Mouse (Mus musculus) ES-Bruce4 (cell line): Measurements from ENCODE around the gene 3110082I17Rik. TPM values are rescaled to one million over a fixed set of nuclear protein-coding genes. Genes with fewer than 3 reads are reported as not detected.

ENCODE experiments used
- H3K27ac ChIP-seq: 2 replicates; pipeline ENCODE4 v1.5.1; 2012; ENCODE audit warnings: low read length, inconsistent platforms; ENCODE audit not compliant: insufficient read depth
- H3K27me3 ChIP-seq: 2 replicates; pipeline ENCODE4 v1.6.1; 2012; ENCODE audit warnings: mild to moderate bottlenecking, low read length, inconsistent platforms; ENCODE audit not compliant: control insufficient read depth, poor library complexity, insufficient read depth, severe bottlenecking
- H3K36me3 ChIP-seq: 2 replicates; pipeline ENCODE4 v1.6.1; 2012; ENCODE audit warnings: inconsistent platforms, mild to moderate bottlenecking, low read length, moderate library complexity; ENCODE audit not compliant: control insufficient read depth, poor library complexity, insufficient read depth, severe bottlenecking
- H3K4me1 ChIP-seq: one replicate; pipeline ENCODE4 v1.8.1; 2011; ENCODE audit warnings: low read length; ENCODE audit not compliant: control insufficient read depth, insufficient read depth
- H3K4me3 ChIP-seq: 2 replicates; pipeline ENCODE4 v1.5.1; 2011; ENCODE audit warnings: low read depth, mild to moderate bottlenecking, low read length
- H3K9ac ChIP-seq: 2 replicates; pipeline ENCODE4 v1.6.1; 2012; ENCODE audit warnings: low read depth, mild to moderate bottlenecking, inconsistent platforms; ENCODE audit not compliant: poor library complexity, severe bottlenecking
- H3K9me3 ChIP-seq: replicated peaks from 2 replicates; pipeline ENCODE4 v1.6.1; 2012; ENCODE audit warnings: mild to moderate bottlenecking, low read length, inconsistent platforms; ENCODE audit not compliant: control insufficient read depth, poor library complexity, insufficient read depth, severe bottlenecking
- CTCF ChIP-seq: IDR thresholded peaks from one replicate; pipeline ENCODE4 v1.8.1; 2011; ENCODE audit warnings: low read depth, low read length
- EP300 ChIP-seq: IDR thresholded peaks from 2 replicates; pipeline ENCODE4 v1.6.1; 2011; ENCODE audit warnings: low read depth, low read length; ENCODE audit not compliant: insufficient read depth
- POLR2A ChIP-seq: IDR thresholded peaks from one replicate; pipeline ENCODE4 v1.8.1; 2011; ENCODE audit warnings: low read length; ENCODE audit not compliant: insufficient read depth
- polyA plus RNA-seq: library from polyadenylated mRNA; stranded (reverse); fragments of >200 nt; gene quantifications from 2 replicates; pipeline ENCODE4 v1.2.4, GENCODE M21; 2011; ENCODE audit warnings: low read depth; ENCODE audit not compliant: missing spikeins, insufficient read depth, insufficient read length

Gene 3110082I17Rik
- polyA plus RNA-seq, 1 experiment, result 44.5 TPM

DNA sequence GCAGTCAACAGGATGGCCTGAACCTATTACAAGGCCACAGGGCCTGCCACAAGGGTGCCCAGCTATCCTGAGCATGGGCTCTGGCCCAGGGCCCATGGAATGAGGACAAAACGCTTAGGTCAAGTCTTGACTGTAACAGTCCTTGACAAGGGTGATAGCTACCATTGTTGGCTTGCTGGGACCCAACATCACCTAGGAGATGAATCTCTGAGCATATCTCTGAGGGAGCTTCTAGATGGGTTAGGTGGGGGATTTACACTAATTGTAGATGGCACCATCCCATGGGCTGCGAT, 18.7 kb downstream of the 3110082I17Rik start:
- H3K4me3 ChIP-seq, result no peak overlapping the region
- no peaks in the 10 kb centered on the region for H3K27me3 ChIP-seq
- H3K36me3 ChIP-seq, result no peaks in the 10 kb centered on the region
- H3K9me3 ChIP-seq, result no peaks in the 10 kb centered on the region
- H3K9ac ChIP-seq, result no peak overlapping the region
- no peak for TF ChIP-seq CTCF
- TF ChIP-seq POLR2A, result no peak
- TF ChIP-seq EP300, result no peak
- peaks cover 3% of the 10 kb centered on the region for H3K4me1 ChIP-seq
- H3K27ac ChIP-seq, result no peak overlapping the region

DNA sequence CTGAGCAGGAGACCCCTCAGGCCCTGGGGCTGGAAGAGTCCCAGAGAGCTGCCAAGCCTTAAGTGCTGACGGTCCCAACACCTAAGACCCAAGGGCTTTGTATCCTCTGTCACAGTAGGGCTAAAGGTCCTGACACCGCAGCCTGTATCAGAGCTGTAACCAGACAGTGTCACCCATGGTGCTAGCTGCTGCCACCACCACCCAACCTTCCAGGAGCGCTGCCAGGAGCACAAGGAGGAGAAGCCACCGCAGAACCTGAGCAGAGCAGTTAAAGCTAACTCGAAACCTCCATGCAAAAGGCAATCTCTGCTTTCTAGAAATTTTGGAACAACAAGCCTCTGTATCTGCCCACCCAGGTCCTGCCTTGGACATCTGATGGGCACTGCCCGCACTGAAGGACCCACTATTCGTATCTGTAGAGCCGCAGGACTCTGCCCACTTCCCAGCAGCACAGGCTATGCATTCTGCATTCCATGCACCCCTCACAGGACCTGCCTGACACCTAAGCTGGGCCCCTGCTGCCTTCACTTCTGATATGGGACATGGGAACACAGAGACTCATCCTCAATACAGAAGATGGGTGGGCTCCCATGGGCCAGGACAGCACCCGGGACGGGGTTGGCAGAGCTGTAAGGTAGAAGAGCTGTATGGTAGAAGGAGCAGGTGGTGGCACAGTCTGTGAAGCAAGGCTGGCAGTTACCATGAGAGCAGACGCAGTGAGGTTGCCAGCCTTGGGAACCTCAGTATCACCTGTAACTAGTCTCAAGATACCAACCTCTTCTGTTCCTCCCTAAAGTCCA, 19.2 kb downstream of the 3110082I17Rik start:
- H3K4me1 ChIP-seq, result peaks cover 3% of the 10 kb centered on the region
- H3K27me3 ChIP-seq, result no peaks in the 10 kb centered on the region
- H3K9me3 ChIP-seq, result no peaks in the 10 kb centered on the region
- H3K36me3 ChIP-seq, result no peaks in the 10 kb centered on the region
- no peak overlapping the region for H3K27ac ChIP-seq
- no peak overlapping the region for H3K9ac ChIP-seq
- TF ChIP-seq POLR2A, result no peak
- no peak for TF ChIP-seq EP300
- no peak overlapping the region for H3K4me3 ChIP-seq

DNA sequence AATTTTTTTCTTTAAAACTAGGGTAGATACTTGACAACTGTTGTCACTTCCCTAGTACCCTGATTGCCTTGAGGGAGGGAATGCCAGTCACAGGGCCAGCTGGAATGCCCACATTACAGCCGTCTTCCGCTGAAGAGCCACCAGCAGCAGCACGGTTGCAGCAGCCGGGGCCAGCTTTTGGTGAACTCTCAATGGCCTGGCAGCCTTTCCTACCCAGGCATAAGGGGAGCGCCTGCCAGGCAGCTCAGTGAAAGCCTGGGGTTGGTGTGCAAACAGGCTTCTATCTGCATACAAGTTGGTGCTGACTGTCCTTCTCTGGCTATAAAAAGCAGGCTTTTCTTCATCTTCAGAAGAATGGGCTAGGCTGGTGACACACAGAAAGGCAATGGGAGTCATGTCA, 19.9 kb downstream of the 3110082I17Rik start:
- H3K27ac ChIP-seq, result no peak overlapping the region
- no peak for TF ChIP-seq EP300
- TF ChIP-seq POLR2A, result no peak
- TF ChIP-seq CTCF, result no peak

DNA sequence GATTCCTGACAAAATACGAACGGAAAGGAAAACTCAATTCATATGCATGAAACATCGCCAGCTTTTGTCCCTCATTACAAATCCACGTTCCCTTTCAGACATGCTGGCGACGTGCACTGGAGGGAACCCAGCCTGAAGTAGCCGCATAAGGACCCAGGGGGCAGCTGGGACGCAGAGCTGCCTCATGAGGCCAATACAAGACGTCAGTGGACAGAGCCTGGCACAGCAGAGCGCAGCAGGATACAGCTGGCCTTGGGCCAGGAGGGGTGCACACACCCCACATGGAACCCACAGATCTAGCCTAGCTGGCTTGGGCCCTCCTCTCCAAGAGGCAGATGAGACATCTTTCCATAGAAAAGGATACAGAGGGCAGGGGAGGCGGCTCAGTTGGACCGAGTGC, 21.9 kb downstream of the 3110082I17Rik start:
- Histone ChIP-seq H3K4me3 (no peak overlapping the region), H3K27me3 (no peaks in the 10 kb centered on the region), H3K9ac (no peak overlapping the region), H3K4me1 (no peaks in the 10 kb centered on the region), H3K27ac (no peak overlapping the region), H3K36me3 (no peaks in the 10 kb centered on the region), H3K9me3 (no peaks in the 10 kb centered on the region)
- no peak for TF ChIP-seq POLR2A
- TF ChIP-seq EP300, result no peak
- TF ChIP-seq CTCF, result no peak

More for the DNA sequence above, 19.9 kb downstream of the 3110082I17Rik start:
- Histone ChIP-seq H3K9ac (no peak overlapping the region), H3K4me1 (peaks cover 2% of the 10 kb centered on the region), H3K36me3 (no peaks in the 10 kb centered on the region), H3K4me3 (no peak overlapping the region), H3K9me3 (no peaks in the 10 kb centered on the region), H3K27me3 (no peaks in the 10 kb centered on the region)

- Histone ChIP-seq H3K36me3 (no peaks in the 10 kb centered on the region), H3K27ac (no peak overlapping the region), H3K9ac (no peak overlapping the region), H3K27me3 (no peaks in the 10 kb centered on the region), H3K9me3 (no peaks in the 10 kb centered on the region), H3K4me1 (no peaks in the 10 kb centered on the region), H3K4me3 (no peak overlapping the region)
- TF ChIP-seq CTCF (no peak), POLR2A (no peak), EP300 (no peak)
Observed at GRCm38 (mm10) chr5:139437769-139438168, 22.6 kb downstream of the 3110082I17Rik start.

GRCm38 (mm10) chr5:139434940-139435339, 25.4 kb downstream of the 3110082I17Rik start:
- Histone ChIP-seq H3K9me3 (no peaks in the 10 kb centered on the region), H3K4me1 (no peaks in the 10 kb centered on the region), H3K27ac (no peak overlapping the region), H3K9ac (no peak overlapping the region), H3K36me3 (no peaks in the 10 kb centered on the region), H3K27me3 (no peaks in the 10 kb centered on the region), H3K4me3 (no peak overlapping the region)
- TF ChIP-seq EP300 (no peak), POLR2A (no peak)
